Mouse (Mus musculus): ENCODE data around the gene Psma6.

- no peak for TF ChIP-seq CTCF (IDR thresholded peaks at IDR 0.05; ENCODE audit: low read depth)
- TF ChIP-seq EP300 (optimal IDR thresholded peaks at IDR 0.05): no peak
Observed at GRCm38 (mm10) chr12:55459739-55460138, 75.7 kb downstream of the Psma6 start.

All from stomach, postnatal 0 days (tissue).